Mouse (Mus musculus) B cell, adult (primary cell): Measurements from ENCODE around the gene Mn1. TPM values are rescaled to one million over a fixed set of nuclear protein-coding genes. Genes with fewer than 3 reads are reported as not detected.

Source experiments
- total RNA-seq: library from RNA; stranded (reverse); gene quantifications from 4 replicates; pipeline ENCODE4 v1.2.4, GENCODE M21; 2023; ENCODE audit not compliant: inconsistent age

Mn1 gene
- total RNA-seq = 0.16 to 0.45 TPM (median 0.18 TPM) in 3 of 4 replicates, not detected in the other

GRCm38 (mm10) chr5:111416591-111417374 lies at the start of gene Mn1:
Gene Mn1, plus strand, starts transcription at chr5:111417362.

Other genes starting within 250 kb of the Mn1 start
- 50.7 to 56.7 TPM (median 53.0 TPM) in 4 replicates for gene Pitpnb, start 86.6 kb upstream of the Mn1 start, total RNA-seq